Mouse (Mus musculus) kidney, adult 2 months (tissue): Measurements from ENCODE around the gene Dcps. TPM values are rescaled to one million over a fixed set of nuclear protein-coding genes. Genes with fewer than 3 reads are reported as not detected.
A peak's percentile ranks its signal among the peaks of the same experiment; 100 is the strongest.

ENCODE experiments used
- DNase-seq: peaks from one replicate; pipeline ENCODE4 v3.0.0; 2021
- H3K27ac ChIP-seq: fragments of 200-500 bp; 2 replicates; pipeline ENCODE4 v1.5.1; 2012; ENCODE audit warnings: low read depth, low read length, control low read depth, inconsistent platforms; ENCODE audit not compliant: insufficient read depth
- H3K27me3 ChIP-seq: fragments of 200-500 bp; replicated peaks from 2 replicates; pipeline ENCODE4 v1.6.1; 2012; ENCODE audit warnings: mild to moderate bottlenecking, moderate library complexity, low read length, inconsistent platforms; ENCODE audit not compliant: control insufficient read depth, insufficient read depth
- H3K36me3 ChIP-seq: fragments of 200-500 bp; 2 replicates; pipeline ENCODE4 v1.6.1; 2012; ENCODE audit warnings: mild to moderate bottlenecking, moderate library complexity, low read length, inconsistent platforms; ENCODE audit not compliant: control insufficient read depth, insufficient read depth
- H3K4me1 ChIP-seq: fragments of 200-500 bp; 2 replicates; pipeline ENCODE4 v1.6.1; 2011; ENCODE audit warnings: low read length; ENCODE audit not compliant: control insufficient read depth, insufficient read depth
- H3K4me3 ChIP-seq: fragments of 200-500 bp; 2 replicates; pipeline ENCODE4 v1.5.1; 2011; ENCODE audit warnings: mild to moderate bottlenecking, low read depth, low read length, control low read depth; ENCODE audit not compliant: insufficient read depth
- CTCF ChIP-seq: fragments of 200-500 bp; conservative IDR thresholded peaks from 2 replicates; pipeline ENCODE4 v1.5.1; 2011; ENCODE audit warnings: low read depth, mild to moderate bottlenecking, control low read depth, low read length, moderate library complexity, mixed read lengths; ENCODE audit not compliant: insufficient read depth, insufficient read length
- POLR2A ChIP-seq: fragments of 200-500 bp; IDR thresholded peaks from one replicate; pipeline ENCODE4 v1.6.1; 2011; ENCODE audit warnings: low read depth, low read length, control low read depth
- WGBS: fragments of 180-500 bp; shearing (Covaris S2); methylation state at CpG from one replicate; pipeline ENCODE4 v1.1.7; 2018; 5-methylcytosine and 5-hydroxymethylcytosine counted together
- polyA plus RNA-seq: library from polyadenylated mRNA; depleted of rRNA; stranded (reverse); fragments of >200 nt; gene quantifications from 2 replicates; pipeline ENCODE4 v1.2.3, GENCODE M21; 2012

The Dcps gene
- polyA plus RNA-seq, 1 experiment = 36.2 TPM

- WGBS = 86% methylated on average over 1 of the region's 1 CpGs
- no peak for DNase-seq
- no peak overlapping the region for H3K27ac ChIP-seq
- H3K27me3 ChIP-seq = no peaks in the 10 kb centered on the region
- no peak overlapping the region for H3K4me3 ChIP-seq
- H3K4me1 ChIP-seq = peaks cover 4% of the 10 kb centered on the region; the same call in 1 of the 2 replicates
- TF ChIP-seq POLR2A (no peak), CTCF (no peak)
- no peaks in the 10 kb centered on the region for H3K36me3 ChIP-seq
These were observed 2.5 kb downstream of the Dcps start for GRCm38 (mm10) chr9:35173331-35173730.

GRCm38 (mm10) chr9:35170071-35170470 lies 5.8 kb downstream of the Dcps start:
- H3K4me1 ChIP-seq = peaks cover 16% of the 10 kb centered on the region; the same call in 1 of the 2 replicates
- WGBS = 93% methylated on average over 7 of the region's 7 CpGs

GRCm38 (mm10) chr9:35166798-35167635 lies 8.8 kb downstream of the Dcps start:
- peak; percentile 90 for DNase-seq
- Histone ChIP-seq H3K27me3 (no peaks in the 10 kb centered on the region), H3K4me1 (peaks cover 26% of the 10 kb centered on the region), H3K27ac (peak overlapping the region; percentile 51), H3K4me3 (no peak overlapping the region), H3K36me3 (no peaks in the 10 kb centered on the region)
- 42% methylated on average over 9 of the region's 9 CpGs for WGBS
- TF ChIP-seq CTCF (no peak), POLR2A (no peak)

More at GRCm38 (mm10) chr9:35170071-35170470, 5.8 kb downstream of the Dcps start:
- TF ChIP-seq CTCF (no peak), POLR2A (no peak)
- H3K27me3 ChIP-seq = no peaks in the 10 kb centered on the region
- no peak overlapping the region for H3K4me3 ChIP-seq
- no peak for DNase-seq
- H3K36me3 ChIP-seq = no peaks in the 10 kb centered on the region
- H3K27ac ChIP-seq = no peak overlapping the region

GRCm38 (mm10) chr9:35166144-35166797 lies 9.6 kb downstream of the Dcps start:
- peak overlapping the region; percentile 91 for H3K27ac ChIP-seq
- 6% methylated on average over 3 of the region's 3 CpGs for WGBS
- H3K4me3 ChIP-seq = no peak overlapping the region
- TF ChIP-seq CTCF = peak; percentile 50
- no peak for TF ChIP-seq POLR2A
- H3K36me3 ChIP-seq = no peaks in the 10 kb centered on the region
- peak; percentile 75 for DNase-seq
- H3K4me1 ChIP-seq = peaks cover 30% of the 10 kb centered on the region
- H3K27me3 ChIP-seq = no peaks in the 10 kb centered on the region

GRCm38 (mm10) chr9:35164142-35164874 lies 11.6 kb downstream of the Dcps start:
- WGBS = 83% methylated on average over 5 of the region's 5 CpGs
- TF ChIP-seq POLR2A (no peak), CTCF (no peak)
- no peak for DNase-seq
- H3K4me1 ChIP-seq = peaks cover 30% of the 10 kb centered on the region
- H3K27ac ChIP-seq = no peak overlapping the region
- no peaks in the 10 kb centered on the region for H3K36me3 ChIP-seq
- no peak overlapping the region for H3K4me3 ChIP-seq
- no peaks in the 10 kb centered on the region for H3K27me3 ChIP-seq

GRCm38 (mm10) chr9:35163011-35163690 lies 12.7 kb downstream of the Dcps start:
- no peaks in the 10 kb centered on the region for H3K27me3 ChIP-seq
- no peak overlapping the region for H3K4me3 ChIP-seq
- WGBS = 51% methylated on average over 11 of the region's 11 CpGs

More at GRCm38 (mm10) chr9:35163011-35163690, 12.7 kb downstream of the Dcps start:
- TF ChIP-seq POLR2A = no peak
- TF ChIP-seq CTCF = no peak
- Histone ChIP-seq H3K36me3 (no peaks in the 10 kb centered on the region), H3K4me1 (peaks cover 36% of the 10 kb centered on the region), H3K27ac (peak overlapping the region; percentile 19; the same call in 1 of the 2 replicates)
- DNase-seq = peak; percentile 70
